Mouse (Mus musculus) c-Kit-positive CD71-positive TER-119-negative erythroid progenitor cells, embryonic 14.5 days (primary cell): ENCODE measurements around the gene Zfp541.

ENCODE experiments used
- DNase-seq: peaks from one replicate; pipeline ENCODE4 v3.0.0-alpha.2; 2013; ENCODE audit warnings: low read depth

Zfp541 gene

GRCm38 (mm10) chr7:16061219-16062098, at the start of gene Zfp541:
TSS of gene Zfp541 (plus strand) at chr7:16061814.
- DNase-seq: no peak

DNA sequence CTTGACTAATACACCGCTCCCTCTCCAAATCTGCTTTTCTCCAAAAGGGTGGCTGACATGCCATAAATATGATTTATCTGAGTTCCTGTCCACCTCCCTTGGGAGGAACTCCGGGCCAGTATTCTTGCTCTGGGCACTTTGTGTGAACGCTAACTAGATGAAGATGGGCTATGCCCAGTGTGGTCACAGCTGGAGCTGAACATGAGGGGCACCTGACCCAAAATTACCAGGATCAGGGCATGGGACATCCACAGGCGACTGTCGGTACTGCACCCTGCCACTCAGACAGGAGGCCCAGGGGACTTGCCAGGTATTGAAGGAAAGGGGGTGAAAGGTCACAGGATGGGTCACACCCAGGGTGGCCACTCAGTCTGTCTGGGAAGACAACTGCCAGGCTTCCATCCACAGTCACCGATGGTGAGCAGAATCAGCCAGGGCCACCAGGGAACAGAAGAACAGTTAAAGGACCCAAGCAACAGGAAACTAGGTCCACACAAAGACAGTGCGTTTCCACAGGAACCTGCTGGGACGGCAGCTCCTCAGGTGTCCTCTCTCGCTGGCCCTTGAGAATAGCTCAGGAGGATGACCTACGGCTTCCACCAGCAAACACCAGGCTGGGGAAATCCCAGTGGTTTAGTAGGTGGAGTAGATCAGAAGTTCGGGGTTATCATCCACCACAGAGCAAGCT, 48.9 kb upstream of the Zfp541 start:
- DNase-seq: no peak

DNA sequence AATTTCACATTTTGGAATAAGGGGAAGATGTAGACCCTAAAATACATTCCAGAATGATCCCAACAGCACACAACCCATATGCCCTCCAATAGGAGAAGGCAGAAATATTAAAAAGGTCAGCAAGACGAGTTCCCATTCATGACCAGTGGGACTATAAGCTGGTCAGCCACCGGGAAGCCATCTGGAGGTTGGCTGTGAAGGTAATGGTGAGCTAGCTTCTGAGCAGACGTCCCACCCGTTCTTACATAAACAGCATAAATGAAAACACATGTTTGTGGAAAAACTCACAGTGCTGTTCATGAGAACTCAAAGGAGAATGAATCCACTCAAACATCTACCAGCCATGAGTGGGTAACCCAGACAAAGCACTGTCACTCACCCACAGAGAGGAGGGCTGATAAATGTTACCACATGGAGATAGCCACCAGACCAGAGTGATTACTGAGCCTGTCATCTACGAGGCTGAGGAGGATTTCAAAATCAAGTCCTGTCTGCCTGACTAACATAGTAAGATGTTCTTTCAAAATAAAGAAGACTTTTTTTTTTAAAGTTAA, 47.8 kb upstream of the Zfp541 start:
- DNase-seq: no peak

GRCm38 (mm10) chr7:16014521-16015175, 47.0 kb upstream of the Zfp541 start:
- DNase-seq: no peak

DNA sequence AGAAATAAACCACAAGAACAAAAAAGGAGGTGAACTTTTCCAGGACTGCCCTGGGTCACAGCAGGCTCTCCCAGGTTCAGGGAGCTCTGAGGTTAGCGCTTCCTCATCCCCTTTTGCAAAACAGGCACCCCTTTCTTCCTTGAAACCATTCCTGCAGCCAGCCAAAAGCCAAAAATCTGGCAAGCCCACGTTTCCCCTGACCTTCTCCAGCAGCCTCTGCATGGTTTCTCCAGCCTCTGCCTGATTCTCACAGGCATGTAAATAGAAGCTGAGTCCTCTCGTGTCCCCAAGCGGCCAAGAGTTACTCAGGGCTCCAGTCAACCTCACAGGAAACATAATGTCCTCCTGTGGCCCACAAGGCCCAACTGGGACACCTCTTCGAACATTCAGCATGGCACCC, 46.2 kb upstream of the Zfp541 start:
- DNase-seq: no peak

- DNase-seq: no peak
Observed at GRCm38 (mm10) chr7:16018016-16018810, 43.4 kb upstream of the Zfp541 start.

GRCm38 (mm10) chr7:16019256-16020094, 42.1 kb upstream of the Zfp541 start:
- DNase-seq: no peak

- DNase-seq: no peak
Observed at GRCm38 (mm10) chr7:16024603-16025222, 36.9 kb upstream of the Zfp541 start.

DNA sequence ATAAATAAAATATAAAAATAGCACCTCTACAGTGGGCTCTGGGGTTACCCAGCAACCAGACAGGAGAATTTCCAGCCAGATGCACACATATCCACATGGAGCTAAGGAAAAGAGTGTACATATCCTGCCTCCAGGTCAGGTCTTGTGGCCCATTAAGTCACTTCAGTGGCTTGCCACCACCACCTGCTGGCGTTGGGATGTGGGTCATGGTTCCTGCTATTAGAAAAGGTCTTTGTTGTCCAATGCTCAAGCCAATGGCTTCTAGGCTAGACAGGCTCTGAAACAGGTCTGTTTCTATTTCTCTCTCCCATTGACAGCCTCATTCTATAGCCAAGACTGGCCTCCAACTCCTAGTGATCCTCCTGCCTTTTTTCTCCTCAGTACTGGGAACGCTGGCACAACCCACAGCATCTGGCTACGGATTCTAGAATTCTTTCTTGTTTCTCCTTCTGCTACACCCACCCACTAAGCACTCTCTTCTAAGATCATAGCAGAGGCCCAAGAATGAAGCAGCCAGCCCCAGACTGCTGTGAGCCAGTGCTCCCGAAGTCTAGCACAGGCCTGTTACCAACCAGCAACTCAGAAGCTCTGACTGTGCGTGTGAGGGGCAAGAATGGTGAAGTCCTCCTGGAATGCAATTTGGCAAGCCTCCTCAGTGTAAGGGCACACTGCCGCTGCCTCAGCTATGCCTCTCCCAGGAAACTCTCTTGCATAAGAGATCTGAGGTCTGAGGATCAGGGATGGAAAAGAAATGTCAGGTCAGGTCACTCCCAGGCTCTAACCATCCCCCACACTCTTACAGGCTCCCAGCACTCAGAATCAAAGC, 33.3 kb upstream of the Zfp541 start:
- no peak for DNase-seq

DNA sequence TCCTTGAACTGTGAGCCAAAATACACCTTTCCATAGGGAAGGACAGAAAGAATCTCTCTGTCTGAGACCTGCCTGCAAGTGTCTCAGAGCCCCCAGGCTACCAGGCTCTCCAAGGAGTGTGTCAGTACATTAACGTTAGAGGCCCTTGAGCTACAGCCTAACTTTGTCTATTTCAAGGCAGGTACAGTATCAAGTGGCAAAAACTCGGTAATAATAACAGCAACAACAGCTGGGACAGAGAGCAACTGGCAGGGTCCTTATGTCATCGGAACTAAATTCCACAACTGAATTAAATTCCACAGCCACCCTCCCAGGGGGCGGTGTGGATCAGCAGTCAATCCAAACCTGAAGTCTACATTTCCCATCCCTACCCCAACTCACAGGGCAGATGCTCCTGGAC, 30.5 kb upstream of the Zfp541 start:
- no peak for DNase-seq

DNA sequence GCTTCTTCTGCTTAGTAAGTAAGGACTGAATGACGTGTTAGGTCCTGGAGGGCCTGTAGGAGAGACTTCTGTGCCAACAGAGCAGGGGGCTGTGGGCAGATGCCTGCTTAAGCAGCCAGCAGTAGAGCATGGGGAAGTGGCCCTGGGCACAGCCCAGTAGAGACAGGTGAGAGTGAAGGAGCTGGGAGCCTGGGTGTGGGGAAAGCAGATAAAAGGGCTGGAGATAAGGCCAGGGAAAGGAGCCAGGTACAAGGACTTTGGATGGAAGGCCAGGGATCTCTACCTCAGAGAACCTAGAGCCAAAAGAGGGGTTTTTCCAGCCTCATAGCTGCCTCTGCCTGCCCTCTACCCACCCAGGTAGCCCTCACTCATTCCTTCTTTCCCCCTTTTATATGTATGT, 28.6 kb upstream of the Zfp541 start:
- DNase-seq: no peak

GRCm38 (mm10) chr7:16033580-16034461, 27.8 kb upstream of the Zfp541 start:
- no peak for DNase-seq

GRCm38 (mm10) chr7:16036972-16037371, 24.6 kb upstream of the Zfp541 start:
- DNase-seq: no peak

DNA sequence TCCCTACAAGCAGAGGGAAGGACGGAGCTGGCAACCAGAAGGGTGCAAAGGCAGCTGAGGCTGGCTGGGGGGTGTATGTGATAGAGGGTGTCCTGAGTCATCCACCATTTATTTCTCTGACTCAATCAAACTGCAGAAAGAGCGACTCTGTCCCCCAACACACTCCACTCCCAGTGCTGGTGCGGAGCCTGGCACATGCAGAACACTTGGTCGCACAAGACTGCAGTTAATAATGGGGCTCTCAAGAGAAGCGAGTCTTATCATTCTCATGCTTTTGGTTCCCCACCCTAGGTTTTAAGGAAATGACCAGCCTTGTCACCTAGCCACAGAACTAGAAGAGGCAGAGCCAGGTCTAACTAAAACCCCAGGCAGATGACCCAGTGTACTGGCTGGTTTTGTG, 22.3 kb upstream of the Zfp541 start:
- no peak for DNase-seq

DNA sequence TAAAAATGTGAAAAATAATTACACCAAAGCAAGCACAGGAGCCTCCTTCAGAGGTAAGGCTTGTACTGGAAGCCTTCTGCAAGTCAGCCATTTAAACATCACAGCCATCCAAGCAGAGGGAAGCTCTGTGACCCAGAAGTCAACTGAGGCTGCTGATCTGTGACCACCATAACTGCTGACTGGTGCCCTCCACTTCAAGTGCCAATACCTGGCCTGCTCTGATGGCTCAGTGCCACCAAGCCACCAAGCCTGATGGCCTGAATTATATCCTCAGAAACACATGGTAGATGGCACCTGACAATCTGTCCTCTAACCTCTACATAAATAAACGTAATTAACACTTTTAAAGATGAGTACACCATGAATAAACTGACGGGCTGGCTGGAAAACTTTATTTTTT, 20.4 kb upstream of the Zfp541 start:
- DNase-seq: no peak

- no peak for DNase-seq
Observed at GRCm38 (mm10) chr7:16042850-16043775, 18.5 kb upstream of the Zfp541 start.

DNA sequence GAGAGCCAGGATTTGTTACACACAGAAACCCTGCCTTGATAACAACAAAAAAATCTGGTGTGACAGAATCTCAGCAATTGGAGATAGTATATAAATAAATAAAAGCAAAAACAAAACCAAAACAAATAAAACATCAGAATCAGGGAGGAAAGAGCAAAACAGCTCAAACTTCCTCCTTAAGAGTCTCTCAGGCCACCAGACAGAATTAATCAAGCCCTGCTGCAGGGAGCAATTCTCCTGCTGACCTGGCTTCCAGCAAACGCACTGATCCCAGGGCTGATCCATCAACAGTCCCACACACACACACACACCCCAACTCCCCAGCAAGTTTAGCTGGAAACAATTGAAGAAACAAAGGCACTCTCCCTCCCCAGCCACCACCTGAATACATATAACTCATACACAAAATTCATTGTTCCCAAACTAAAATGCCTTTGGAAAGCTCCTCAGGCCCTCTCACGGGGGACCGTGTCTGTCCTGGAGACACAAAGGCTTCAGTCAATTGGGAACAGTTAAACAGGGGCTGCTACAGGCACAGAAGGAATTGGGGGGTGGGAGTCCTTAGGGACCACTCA, 17.7 kb upstream of the Zfp541 start:
- no peak for DNase-seq
